10 mouse cellular contexts compared by ENCODE assay signal in the genomic region with DNA sequence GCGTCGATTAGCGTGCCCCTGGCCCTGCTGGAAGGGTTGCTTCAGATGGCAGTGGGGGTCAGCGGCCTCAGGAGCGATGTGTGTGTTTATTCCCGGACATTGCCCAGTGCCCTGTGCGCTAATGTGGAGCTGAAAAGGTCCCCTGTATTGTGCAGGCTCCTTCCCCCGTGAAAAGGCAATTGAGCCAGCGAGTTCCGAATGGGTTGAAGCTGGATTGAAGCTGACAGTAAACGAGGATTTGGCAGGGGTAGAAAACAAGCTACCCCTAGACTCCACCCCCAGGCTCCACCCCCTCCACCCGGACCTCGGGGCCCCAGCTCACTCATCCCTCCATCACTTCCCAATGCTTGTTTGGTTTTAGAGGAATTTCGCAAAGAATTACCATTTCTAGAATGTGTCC. TPM values are rescaled to one million over a fixed set of nuclear protein-coding genes. Genes with fewer than 3 reads are reported as not detected.
DNase-seq lines count a peak whose midpoint lies in the region; ATAC-seq and TF ChIP-seq lines count a peak whose summit lies in the region.
"Had no signal": no experiment of that assay in that cellular context is flagged by ENCODE, and none has a peak within 500 bp of the region (broad histone marks: within the 10 kb centered on the region; RNA-seq: fewer than 3 reads in every experiment).

No protein-coding gene starts in this region.

- no peak overlapping the region for H3K9ac ChIP-seq in neural tube, embryonic 11.5 days (ENCODE audit: low read length)
- H3K9ac ChIP-seq in kidney, postnatal 0 days (ENCODE audit: low read depth, low read length): no peak overlapping the region

- peaks cover 18% of the 10 kb centered on the region for H3K27me3 ChIP-seq in neural tube, embryonic 11.5 days (ENCODE audit: control insufficient read depth, insufficient read depth, low read length)
- no peaks in the 10 kb centered on the region for H3K27me3 ChIP-seq in kidney, postnatal 0 days (ENCODE audit: insufficient read depth, low read length)

- ATAC-seq in neural tube, embryonic 11.5 days (ENCODE audit: insufficient read depth, low FRiP score, low TSS enrichment): no peak
- no peak for ATAC-seq in kidney, postnatal 0 days (replicated peaks; ENCODE audit: low FRiP score, low read depth)

- TF ChIP-seq CTCF in gastrocnemius, adult 2 months (IDR thresholded peaks at IDR 0.05): no peak
- no peak for TF ChIP-seq CTCF in kidney, postnatal 0 days (IDR thresholded peaks at IDR 0.05; ENCODE audit: low read depth)
- no peak for TF ChIP-seq CTCF in left cerebral cortex, adult 2 months (IDR thresholded peaks at IDR 0.05)

- H3K4me1 ChIP-seq in neural tube, embryonic 11.5 days (ENCODE audit: control insufficient read depth, insufficient read depth, low read length): peaks cover 11% of the 10 kb centered on the region
- peaks cover 3% of the 10 kb centered on the region; the same call in 1 of the 2 replicates for H3K4me1 ChIP-seq in kidney, postnatal 0 days (replicated peaks; ENCODE audit: insufficient read depth, low read length)

- H3K27ac ChIP-seq in gastrocnemius, adult 2 months: peak overlapping the region; percentile 31; the same call in 1 of the 2 replicates
- no peak overlapping the region for H3K27ac ChIP-seq in neural tube, embryonic 11.5 days (ENCODE audit: low read depth, low read length)
- H3K27ac ChIP-seq in kidney, postnatal 0 days: no peak overlapping the region
- no peak overlapping the region for H3K27ac ChIP-seq in left cerebral cortex, adult 2 months

- H3K4me2 ChIP-seq in neural tube, embryonic 11.5 days (ENCODE audit: low read depth): 0 out of 2 replicates have a peak overlapping the region, but pooled peaks have one; percentile 14
- H3K4me2 ChIP-seq in kidney, postnatal 0 days (ENCODE audit: low read length): peak overlapping the region; percentile 21; the same call in 1 of the 2 replicates

- no peak overlapping the region for H3K4me3 ChIP-seq in gastrocnemius, adult 2 months
- no peak overlapping the region for H3K4me3 ChIP-seq in neural tube, embryonic 11.5 days (ENCODE audit: low read depth, low read length)
- H3K4me3 ChIP-seq in kidney, postnatal 0 days (replicated peaks; ENCODE audit: low read depth, low read length): no peak overlapping the region
- no peak overlapping the region for H3K4me3 ChIP-seq in left cerebral cortex, adult 2 months

- 7% methylated on average over 14 of the region's 14 CpGs for WGBS in neural tube, embryonic 11.5 days
- WGBS in kidney, postnatal 0 days: 17% methylated on average over 14 of the region's 14 CpGs

- DNase-seq in gastrocnemius, adult 2 months: no peak
- no peak for DNase-seq in gastrocnemius, postnatal 10 days
- no peak for DNase-seq in neural tube, embryonic 11.5 days (ENCODE audit: low spot score)
- no peak for DNase-seq in neural tube, embryonic 10.5 days (ENCODE audit: extremely low spot score, low spot score)
- DNase-seq in kidney, postnatal 0 days (ENCODE audit: low spot score): no peak
- DNase-seq in layer of hippocampus, postnatal 14 days (ENCODE audit: low spot score in 2 of 2): no peak
- DNase-seq in left cerebral cortex, adult 2 months (ENCODE audit: extremely low spot score in 1 of 2, low spot score in 2 of 2): no peak
- no peak for DNase-seq in left cerebral cortex, postnatal 10 days (ENCODE audit: extremely low spot score in 1 of 2, low spot score in 2 of 2)
- DNase-seq: cerebellum, adult 11 months; left cerebral cortex, postnatal 4 days had no signal

- H3K9me3 ChIP-seq in neural tube, embryonic 11.5 days (ENCODE audit: control insufficient read depth, low read length): no peaks in the 10 kb centered on the region
- no peaks in the 10 kb centered on the region for H3K9me3 ChIP-seq in kidney, postnatal 0 days (replicated peaks; ENCODE audit: low read length)

- H3K36me3 ChIP-seq in neural tube, embryonic 11.5 days (ENCODE audit: control insufficient read depth, insufficient read depth, low read length): no peaks in the 10 kb centered on the region
- no peaks in the 10 kb centered on the region for H3K36me3 ChIP-seq in kidney, postnatal 0 days (ENCODE audit: insufficient read depth, low read length)

- intact Hi-C loops in gastrocnemius, adult 2 months (cut with DNase I): no loop called here
- intact Hi-C loops in left cerebral cortex, adult 2 months (cut with DNase I): no loop called here
- intact Hi-C loops in left cerebral cortex, postnatal 10 days (cut with DNase I): no loop called here

RNA-seq across cellular contexts. Expression of gene Casz1, which starts 12.3 kb away (rescaled TPM):
- total RNA-seq in gastrocnemius, adult 2 months (2021): 10 to 100 TPM; 31.2 to 41.3 TPM
- total RNA-seq in gastrocnemius, postnatal 10 days (2021): 10 to 100 TPM; 39.3 to 42.0 TPM
- polyA plus RNA-seq in neural tube, embryonic 11.5 days (2014; fragmentation: Nextera tagmentation; extraction: Ambion mirVana): 4.9 and 7.3 TPM in 2 replicates
- polyA plus RNA-seq in kidney, postnatal 0 days (2015; fragmentation: Nextera tagmentation; extraction: Ambion mirVana): 6.2 and 6.7 TPM in 2 replicates
- 1 to 10 TPM in 1 of 2 experiments, under 1 TPM in 1; 0.88 to 1.1 TPM for total RNA-seq in layer of hippocampus, postnatal 14 days (2021)
- 1 to 10 TPM; 1.0 to 1.5 TPM for total RNA-seq in left cerebral cortex, adult 2 months (2021)
- 1 to 10 TPM; 1.1 to 1.6 TPM for total RNA-seq in left cerebral cortex, postnatal 10 days (2021)

Comparison
In these comparisons a context has a peak if more than half of its experiments do, and no peak if none do; other contexts are left out.
1. RNA of gene Casz1, which starts 12.3 kb away (total RNA-seq): 39.3 to 42.0 TPM in gastrocnemius, postnatal 10 days and 31.2 to 41.3 TPM in gastrocnemius, adult 2 months; 1.1 to 1.6 TPM in left cerebral cortex, postnatal 10 days, 1.0 to 1.5 TPM in left cerebral cortex, adult 2 months and 0.88 to 1.1 TPM in layer of hippocampus, postnatal 14 days; every median in the first group is over 10 times any median in the second.